8 mouse cellular contexts compared by ENCODE assay signal in the genomic region with DNA sequence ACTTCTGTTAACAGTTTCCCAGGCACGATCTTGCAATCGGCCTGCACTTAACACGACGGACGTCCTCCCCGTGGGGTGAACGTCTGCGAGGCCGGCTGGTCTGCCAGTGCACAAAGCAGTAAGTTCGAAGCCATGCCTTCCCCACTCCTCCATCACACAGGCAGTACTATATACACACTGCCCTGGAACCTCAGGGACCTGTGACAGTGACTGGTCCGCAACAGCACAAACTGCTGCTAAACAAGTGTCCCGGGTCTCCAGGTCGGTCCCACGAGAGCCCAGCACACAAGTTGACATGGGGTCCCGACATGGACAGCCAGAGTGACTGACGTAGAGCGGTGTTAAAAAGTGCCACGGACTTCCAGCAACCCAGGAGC. TPM values are rescaled to one million over a fixed set of nuclear protein-coding genes. Genes with fewer than 3 reads are reported as not detected.
DNase-seq lines count a peak whose midpoint lies in the region; ATAC-seq and TF ChIP-seq lines count a peak whose summit lies in the region.

No protein-coding gene starts in this region.

- peaks cover 39% of the 10 kb centered on the region for H3K79me2 ChIP-seq in C2C12 (ENCODE audit: control insufficient read depth, insufficient read depth)

- no peaks in the 10 kb centered on the region for H3K9me3 ChIP-seq in embryonic facial prominence, embryonic 11.5 days (replicated peaks; ENCODE audit: control insufficient read depth, low read length)
- H3K9me3 ChIP-seq in hindbrain, embryonic 15.5 days, result no peaks in the 10 kb centered on the region
- no peaks in the 10 kb centered on the region for H3K9me3 ChIP-seq in liver, postnatal 0 days (ENCODE audit: low read length)

- peak overlapping the region; percentile 89 for H3K4me3 ChIP-seq in C2C12 (ENCODE audit: insufficient read depth, poor library complexity, severe bottlenecking)
- H3K4me3 ChIP-seq in embryonic facial prominence, embryonic 11.5 days (ENCODE audit: low read depth, low read length), result peak overlapping the region; percentile 94
- H3K4me3 ChIP-seq in hindbrain, embryonic 15.5 days, result peak overlapping the region; percentile 99
- peak overlapping the region; percentile 90 for H3K4me3 ChIP-seq in liver, postnatal 0 days (ENCODE audit: low read depth, low read length)

- H3K36me3 ChIP-seq in C2C12 (ENCODE audit: control insufficient read depth, insufficient read depth), result peaks cover 43% of the 10 kb centered on the region
- H3K36me3 ChIP-seq in embryonic facial prominence, embryonic 11.5 days (replicated peaks; ENCODE audit: control insufficient read depth, insufficient read depth, low read depth, low read length), result peaks cover 5% of the 10 kb centered on the region; the same call in 1 of the 2 replicates
- peaks cover 27% of the 10 kb centered on the region for H3K36me3 ChIP-seq in hindbrain, embryonic 15.5 days
- peaks cover 39% of the 10 kb centered on the region for H3K36me3 ChIP-seq in liver, postnatal 0 days (replicated peaks; ENCODE audit: insufficient read depth, low read length)

- peak overlapping the region; percentile 75 for H3K4me2 ChIP-seq in embryonic facial prominence, embryonic 11.5 days (ENCODE audit: low read depth, low read length)
- H3K4me2 ChIP-seq in hindbrain, embryonic 15.5 days, result peak overlapping the region; percentile 82
- peak overlapping the region; percentile 81 for H3K4me2 ChIP-seq in liver, postnatal 0 days (ENCODE audit: low read depth, low read length)

- peak; percentile 41 for DNase-seq in 3T3-L1 (ENCODE audit: low read depth, low spot score)
- DNase-seq in embryonic facial prominence, embryonic 11.5 days (ENCODE audit: low spot score), result no peak
- no peak for DNase-seq in liver, postnatal 0 days
- peak; percentile 13 for DNase-seq in skeletal muscle tissue, adult 2 months (ENCODE audit: low read depth, low spot score)
- no peak for DNase-seq in thymus, postnatal 36 days
- DNase-seq in gastrocnemius, adult 8-10 months (ENCODE audit: low spot score in 2 of 2), result no peak

- under 1% methylated on average over 18 of the region's 18 CpGs for WGBS in embryonic facial prominence, embryonic 11.5 days
- under 1% methylated on average over 18 of the region's 18 CpGs for WGBS in hindbrain, embryonic 15.5 days
- under 1% methylated on average over 18 of the region's 18 CpGs for WGBS in liver, postnatal 0 days (ENCODE audit: insufficient replicate concordance)

- H3K27ac ChIP-seq in embryonic facial prominence, embryonic 11.5 days (replicated peaks; ENCODE audit: low read depth, low read length), result peak overlapping the region; percentile 79
- H3K27ac ChIP-seq in hindbrain, embryonic 15.5 days (replicated peaks), result peak overlapping the region; percentile 88
- H3K27ac ChIP-seq in liver, postnatal 0 days (ENCODE audit: low read depth), result peak overlapping the region; percentile 90

- H3K27me3 ChIP-seq in C2C12 (ENCODE audit: control insufficient read depth, insufficient read depth, insufficient read length), result no peaks in the 10 kb centered on the region
- H3K27me3 ChIP-seq in embryonic facial prominence, embryonic 11.5 days (ENCODE audit: control insufficient read depth, insufficient read depth, low read length), result no peaks in the 10 kb centered on the region
- no peaks in the 10 kb centered on the region for H3K27me3 ChIP-seq in hindbrain, embryonic 15.5 days
- no peaks in the 10 kb centered on the region for H3K27me3 ChIP-seq in liver, postnatal 0 days (ENCODE audit: insufficient read depth, low read length)

- H3ac ChIP-seq in C2C12 (ENCODE audit: control insufficient read depth, insufficient read length, low read depth), result peak overlapping the region; percentile 95

- TF ChIP-seq EP300 in liver, postnatal 0 days (IDR thresholded peaks at IDR 0.05; ENCODE audit: low read depth), result no peak

- H3K79me3 ChIP-seq in C2C12 (ENCODE audit: low read depth), result peaks cover 27% of the 10 kb centered on the region

- no peak for TF ChIP-seq CTCF in C2C12 (IDR thresholded peaks at IDR 0.05; ENCODE audit: control insufficient read depth, insufficient read depth, insufficient read length)
- TF ChIP-seq CTCF in liver, postnatal 0 days (IDR thresholded peaks at IDR 0.05; ENCODE audit: low read depth), result no peak

- H3K4me1 ChIP-seq in embryonic facial prominence, embryonic 11.5 days (ENCODE audit: control insufficient read depth, insufficient read depth, low read length), result no peaks in the 10 kb centered on the region
- peaks cover 16% of the 10 kb centered on the region for H3K4me1 ChIP-seq in hindbrain, embryonic 15.5 days (replicated peaks)
- H3K4me1 ChIP-seq in liver, postnatal 0 days (ENCODE audit: insufficient read depth), result peaks cover 16% of the 10 kb centered on the region

- ATAC-seq in embryonic facial prominence, embryonic 11.5 days (replicated peaks; ENCODE audit: insufficient number of reproducible peaks, low FRiP score, low TSS enrichment, low read depth), result peak; percentile 35; the same call in 1 of the 2 replicates
- ATAC-seq in hindbrain, embryonic 15.5 days (ENCODE audit: low FRiP score, low read depth), result no peak
- ATAC-seq in liver, postnatal 0 days, result peak; percentile 4; the same call in 1 of the 2 replicates

- peak overlapping the region; percentile 99 for H3K9ac ChIP-seq in embryonic facial prominence, embryonic 11.5 days (replicated peaks; ENCODE audit: low read length)
- peak overlapping the region; percentile 95 for H3K9ac ChIP-seq in hindbrain, embryonic 15.5 days
- peak overlapping the region; percentile 94 for H3K9ac ChIP-seq in liver, postnatal 0 days (replicated peaks)

TF ChIP-seq in C2C12, 6 proteins besides CTCF, POLR2A, EP300 and RAD21:
- TF ChIP-seq MYOD1 (IDR thresholded peaks at IDR 0.05; ENCODE audit: control insufficient read depth, insufficient read length, low read depth) (no peak), MYOG (IDR thresholded peaks at IDR 0.05; ENCODE audit: control insufficient read depth, extremely low read depth, insufficient read length) (no peak)

RNA-seq across cellular contexts. Expression of gene Rps3a1, which starts 0.6 kb away (rescaled TPM):
- polyA plus RNA-seq in C2C12 (2012; fragmentation: generic; extraction: Trizol), result 355 TPM
- polyA plus RNA-seq in embryonic facial prominence, embryonic 11.5 days (2014; fragmentation: Nextera tagmentation; extraction: Ambion mirVana), result 1,393 and 1,448 TPM in 2 replicates
- 515 and 586 TPM in 2 replicates for polyA plus RNA-seq in hindbrain, embryonic 15.5 days (2015; fragmentation: Nextera tagmentation; extraction: Ambion mirVana)
- 751 and 788 TPM in 2 replicates for polyA plus RNA-seq in liver, postnatal 0 days (2015; fragmentation: Nextera tagmentation; extraction: Ambion mirVana)
- total RNA-seq in gastrocnemius, adult 8-10 months (2022), result 100 to 1,000 TPM; 415 to 510 (median 453) TPM

Comparison
In these comparisons a context has a peak if more than half of its experiments do, and no peak if none do; other contexts are left out.
1. DNase-seq: peak in 3T3-L1 (single experiment) and skeletal muscle tissue, adult 2 months (single experiment); none in embryonic facial prominence, embryonic 11.5 days (single experiment), liver, postnatal 0 days (single experiment), thymus, postnatal 36 days (0 of 2) and gastrocnemius, adult 8-10 months (0 of 2).
2. Peak in every context shown above with its lines, with median percentiles within 50 percentile points of each other: H3K4me3 ChIP-seq, H3K27ac ChIP-seq, H3K4me2 ChIP-seq and H3K9ac ChIP-seq.